Mouse (Mus musculus) heart, embryonic 12.5 days (tissue): ENCODE data around the gene Pfn1. TPM values are rescaled to one million over a fixed set of nuclear protein-coding genes. Genes with fewer than 3 reads are reported as not detected.
A peak's percentile ranks its signal among the peaks of the same experiment; 100 is the strongest.

Experiments
- ATAC-seq: fragments of 200-750 bp; cut with Nextera tagmentation; 2 replicates; pipeline ENCODE4 v1.8.0; 2017; ENCODE audit warnings: moderate TSS enrichment, moderate library complexity; ENCODE audit not compliant: insufficient number of reproducible peaks, low FRiP score
- H3K27ac ChIP-seq: fragments of 300-500 bp; sonication (generic); 2 replicates; pipeline ENCODE4 v1.5.1; 2016; ENCODE audit warnings: mild to moderate bottlenecking, moderate library complexity; ENCODE audit not compliant: poor library complexity, severe bottlenecking
- H3K27me3 ChIP-seq: fragments of 300-500 bp; sonication (generic); replicated peaks from 2 replicates; pipeline ENCODE4 v1.6.1; 2016; ENCODE audit warnings: mild to moderate bottlenecking, moderate library complexity
- H3K36me3 ChIP-seq: fragments of 300-500 bp; sonication (generic); 2 replicates; pipeline ENCODE4 v1.6.1; 2016; ENCODE audit warnings: mild to moderate bottlenecking, moderate library complexity
- H3K4me1 ChIP-seq: fragments of 300-500 bp; sonication (generic); replicated peaks from 2 replicates; pipeline ENCODE4 v1.6.1; 2016; ENCODE audit warnings: mild to moderate bottlenecking
- H3K4me2 ChIP-seq: fragments of 300-500 bp; sonication (generic); 2 replicates; pipeline ENCODE4 v1.6.1; 2016; ENCODE audit warnings: mild to moderate bottlenecking, moderate library complexity
- H3K4me3 ChIP-seq: fragments of 300-500 bp; sonication (generic); 2 replicates; pipeline ENCODE4 v1.5.1; 2016; ENCODE audit warnings: mild to moderate bottlenecking
- H3K9ac ChIP-seq: fragments of 300-500 bp; sonication (generic); 2 replicates; pipeline ENCODE4 v1.6.1; 2016; ENCODE audit warnings: mild to moderate bottlenecking, moderate library complexity
- H3K9me3 ChIP-seq: fragments of 300-500 bp; sonication (generic); replicated peaks from 2 replicates; pipeline ENCODE4 v1.6.1; 2016; ENCODE audit warnings: mild to moderate bottlenecking, moderate library complexity
- WGBS: fragments of 180-500 bp; shearing (Covaris S2); methylation state at CpG from one replicate; pipeline ENCODE4 v1.1.7; 2016; 5-methylcytosine and 5-hydroxymethylcytosine counted together
- polyA plus RNA-seq: library from polyadenylated mRNA; unstranded; fragments of >200 nt; fragmentation: Nextera tagmentation; extraction: Ambion mirVana; gene quantifications from 2 replicates; pipeline ENCODE4 v1.2.1, GENCODE M21; 2016

Pfn1 gene
- polyA plus RNA-seq, result 1,661 and 1,678 TPM in 2 replicates

GRCm38 (mm10) chr11:70654198-70654922, at the start of gene Pfn1:
Pfn1 (minus strand) TSS chr11:70654644.
- peaks cover 38% of the 10 kb centered on the region for H3K36me3 ChIP-seq

DNA sequence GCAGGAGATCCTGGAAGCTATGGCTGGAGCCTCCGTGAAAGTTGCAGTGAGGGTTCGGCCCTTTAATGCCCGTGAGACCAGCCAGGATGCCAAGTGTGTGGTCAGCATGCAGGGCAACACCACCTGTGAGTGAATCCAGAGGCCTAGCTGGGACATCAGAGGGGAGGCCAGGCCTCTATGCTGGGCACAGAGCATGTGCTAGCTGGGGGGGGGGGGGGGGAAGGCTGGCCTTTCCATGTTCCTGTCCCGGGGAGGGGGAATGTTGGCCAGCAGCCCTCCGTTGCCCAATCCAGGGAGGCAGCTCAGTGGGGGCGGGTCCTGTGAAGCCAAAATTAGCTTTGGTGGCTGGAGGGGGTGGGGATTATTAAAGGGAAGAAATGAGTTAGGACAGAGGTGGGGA, 48.3 kb upstream of the Pfn1 start:
- peak overlapping the region; percentile 95 for H3K27ac ChIP-seq
- no peaks in the 10 kb centered on the region for H3K27me3 ChIP-seq
- H3K9me3 ChIP-seq, result no peaks in the 10 kb centered on the region
- peaks cover 29% of the 10 kb centered on the region for H3K4me1 ChIP-seq
- H3K9ac ChIP-seq, result peak overlapping the region; percentile 54
- WGBS, result 46% methylated on average over 6 of the region's 6 CpGs
- no peak for ATAC-seq
- H3K36me3 ChIP-seq, result peaks cover 48% of the 10 kb centered on the region
- H3K4me3 ChIP-seq, result peak overlapping the region; percentile 84
- H3K4me2 ChIP-seq, result peak overlapping the region; percentile 89

More at GRCm38 (mm10) chr11:70654198-70654922, at the start of gene Pfn1:
- peaks cover 69% of the 10 kb centered on the region for H3K4me1 ChIP-seq
- WGBS, result under 1% methylated on average over 61 of the region's 61 CpGs
- H3K9ac ChIP-seq, result peak within 1 kb of the TSS; percentile 94
- peak within 1 kb of the TSS; percentile 96 for H3K27ac ChIP-seq
- H3K27me3 ChIP-seq, result no peaks in the 10 kb centered on the region
- H3K9me3 ChIP-seq, result no peaks in the 10 kb centered on the region
- H3K4me3 ChIP-seq, result peak within 1 kb of the TSS; percentile 78
- H3K4me2 ChIP-seq, result peak within 1 kb of the TSS; percentile 82
- ATAC-seq, result peak; percentile 51

GRCm38 (mm10) chr11:70701984-70702733, 47.7 kb upstream of the Pfn1 start:
- Histone ChIP-seq H3K9ac (peak overlapping the region; percentile 95), H3K4me2 (peak overlapping the region; percentile 89), H3K27me3 (no peaks in the 10 kb centered on the region), H3K27ac (peak overlapping the region; percentile 95), H3K4me1 (peaks cover 29% of the 10 kb centered on the region), H3K4me3 (peak overlapping the region; percentile 84), H3K9me3 (no peaks in the 10 kb centered on the region), H3K36me3 (peaks cover 41% of the 10 kb centered on the region)
- WGBS, result 61% methylated on average over 6 of the region's 6 CpGs
- ATAC-seq, result no peak

DNA sequence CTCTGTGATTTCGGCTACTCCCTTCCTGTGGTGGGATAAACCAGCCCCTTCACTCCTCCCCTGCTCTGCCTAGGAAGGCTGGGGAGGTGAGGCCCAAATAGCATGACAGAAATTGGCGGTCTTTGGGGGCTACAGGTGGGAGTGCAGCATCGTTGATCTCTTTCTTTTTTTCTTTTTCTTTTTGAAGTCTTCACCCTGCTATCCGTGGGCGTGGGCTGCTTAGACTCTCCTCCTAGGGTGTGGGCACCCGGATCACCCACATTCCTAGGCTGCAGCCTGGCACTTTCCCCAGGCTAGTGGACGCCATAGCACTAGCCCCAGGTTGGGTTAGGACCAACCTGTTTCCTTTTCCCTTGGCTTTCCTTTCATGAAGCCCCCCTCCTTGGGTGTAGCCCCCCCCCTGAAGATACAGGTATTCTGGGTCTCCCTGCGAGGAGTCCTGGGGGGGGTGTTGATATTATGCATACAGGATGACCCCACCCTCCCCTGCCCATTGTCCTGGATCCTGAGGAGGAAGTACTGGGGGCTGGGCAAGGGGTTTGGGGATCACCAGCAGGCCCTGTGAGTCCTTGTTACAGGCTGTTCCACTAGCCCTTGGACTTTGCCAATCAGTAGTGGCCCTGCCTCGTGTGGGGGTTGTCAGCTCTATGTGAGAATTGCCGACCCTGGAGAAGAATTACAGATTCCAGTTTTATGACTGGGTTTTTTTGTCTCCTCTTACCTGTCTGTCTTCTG, 46.9 kb upstream of the Pfn1 start:
- H3K27ac ChIP-seq, result peak overlapping the region; percentile 95
- H3K9me3 ChIP-seq, result no peaks in the 10 kb centered on the region
- H3K9ac ChIP-seq, result peak overlapping the region; percentile 95
- peaks cover 34% of the 10 kb centered on the region for H3K36me3 ChIP-seq
- no peaks in the 10 kb centered on the region for H3K27me3 ChIP-seq
- ATAC-seq, result no peak
- peak overlapping the region; percentile 84 for H3K4me3 ChIP-seq
- WGBS, result 12% methylated on average over 10 of the region's 10 CpGs
- peak overlapping the region; percentile 89 for H3K4me2 ChIP-seq
- peaks cover 29% of the 10 kb centered on the region for H3K4me1 ChIP-seq

DNA sequence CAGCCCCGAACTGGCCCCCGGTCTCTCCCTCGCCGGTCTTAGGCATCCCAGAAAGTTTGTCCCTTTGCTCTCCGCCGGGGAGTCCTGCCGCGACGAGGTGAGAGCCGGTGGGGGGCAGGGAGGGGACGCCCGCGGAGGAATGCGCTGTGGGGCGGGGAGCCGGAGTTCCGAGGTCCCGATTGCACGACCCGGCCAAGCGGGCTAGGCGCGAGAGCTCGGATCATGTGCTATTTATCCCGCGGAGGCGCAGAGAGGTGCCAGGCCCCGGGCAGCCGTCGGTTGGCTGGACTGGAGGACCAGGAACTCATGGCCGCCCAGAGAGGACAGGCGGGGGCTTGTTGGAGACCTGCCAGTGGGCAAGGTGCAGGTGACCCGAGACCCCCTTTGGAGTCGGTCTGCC, 46.2 kb upstream of the Pfn1 start:
- Histone ChIP-seq H3K9me3 (no peaks in the 10 kb centered on the region), H3K9ac (peak overlapping the region; percentile 95), H3K4me3 (peak overlapping the region; percentile 84), H3K27me3 (no peaks in the 10 kb centered on the region), H3K4me2 (peak overlapping the region; percentile 89), H3K27ac (peak overlapping the region; percentile 95), H3K4me1 (peaks cover 29% of the 10 kb centered on the region), H3K36me3 (peaks cover 26% of the 10 kb centered on the region)
- WGBS, result 0% methylated on average over 34 of the region's 34 CpGs
- ATAC-seq, result peak; percentile 47

GRCm38 (mm10) chr11:70699722-70700556, 45.5 kb upstream of the Pfn1 start, which contains the start of the genes Inca1 and Kif1c:
Inca1 (minus strand) TSS chr11:70700155.
Kif1c (plus strand) TSS chr11:70700548.
- peaks cover 29% of the 10 kb centered on the region for H3K4me1 ChIP-seq
- H3K4me2 ChIP-seq, result peak within 1 kb of the TSS; percentile 89
- H3K27ac ChIP-seq, result peak within 1 kb of the TSS; percentile 95
- peak within 1 kb of the TSS; percentile 84 for H3K4me3 ChIP-seq
- WGBS, result 2% methylated on average over 64 of the region's 69 CpGs
- peak; percentile 94 for ATAC-seq
- peak within 1 kb of the TSS; percentile 95 for H3K9ac ChIP-seq
- H3K36me3 ChIP-seq, result peaks cover 19% of the 10 kb centered on the region
- no peaks in the 10 kb centered on the region for H3K9me3 ChIP-seq
- H3K27me3 ChIP-seq, result no peaks in the 10 kb centered on the region

DNA sequence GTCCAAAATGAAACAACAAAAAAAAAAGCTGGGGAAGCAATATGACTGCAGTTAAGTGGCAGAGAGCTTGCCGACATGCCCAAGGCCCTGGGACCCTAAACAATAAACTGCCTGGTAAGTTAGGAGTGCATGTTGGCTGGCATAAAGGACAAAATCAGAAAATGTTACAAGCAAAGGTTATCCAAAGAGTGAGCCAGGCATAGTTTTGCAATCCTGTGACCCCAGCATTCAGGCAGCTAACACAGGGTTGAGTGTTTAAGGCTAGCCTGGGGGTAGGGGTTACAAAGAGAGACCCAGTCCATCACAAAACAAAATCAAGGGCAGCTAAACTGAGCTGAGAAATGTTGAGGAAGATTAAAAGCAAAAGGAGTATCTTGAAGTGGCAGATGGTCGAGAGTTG, 44.6 kb upstream of the Pfn1 start:
- no peak for ATAC-seq
- peak overlapping the region; percentile 95 for H3K9ac ChIP-seq

DNA sequence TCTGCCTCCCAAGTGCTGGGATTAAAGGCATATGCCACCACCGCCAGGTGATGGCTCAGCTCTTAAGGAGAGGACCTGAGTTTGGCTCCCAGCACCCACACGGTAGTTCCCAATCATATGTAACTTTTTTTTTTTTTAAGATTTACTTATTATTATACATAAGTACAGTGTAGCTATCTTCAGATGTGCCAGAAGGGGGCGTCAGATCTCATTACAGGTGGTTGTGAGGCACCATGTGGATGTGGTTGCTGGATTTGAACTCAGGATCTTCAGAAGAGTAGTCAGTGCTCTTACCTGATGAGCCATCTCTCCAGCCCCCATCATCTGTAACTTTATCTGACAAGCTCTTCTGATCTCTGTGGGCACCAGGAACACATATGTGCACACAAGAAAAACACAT, 42.9 kb upstream of the Pfn1 start:
- no peak for ATAC-seq
- no peaks in the 10 kb centered on the region for H3K36me3 ChIP-seq

More for the DNA sequence above, 44.6 kb upstream of the Pfn1 start:
- Histone ChIP-seq H3K4me3 (0 out of 2 replicates have a peak overlapping the region, but pooled peaks have one; percentile 84), H3K4me1 (peaks cover 29% of the 10 kb centered on the region), H3K27ac (no peak overlapping the region), H3K9me3 (no peaks in the 10 kb centered on the region), H3K36me3 (peaks cover 10% of the 10 kb centered on the region), H3K4me2 (no peak overlapping the region), H3K27me3 (no peaks in the 10 kb centered on the region)
- 78% methylated on average over 2 of the region's 2 CpGs for WGBS

GRCm38 (mm10) chr11:70693504-70693903, 39.1 kb upstream of the Pfn1 start:
- no peak overlapping the region for H3K9ac ChIP-seq
- H3K4me1 ChIP-seq, result peaks cover 12% of the 10 kb centered on the region
- no peaks in the 10 kb centered on the region for H3K27me3 ChIP-seq
- H3K4me3 ChIP-seq, result no peak overlapping the region
- WGBS, result 54% methylated on average over 3 of the region's 3 CpGs
- no peak overlapping the region for H3K27ac ChIP-seq
- H3K9me3 ChIP-seq, result no peaks in the 10 kb centered on the region
- H3K4me2 ChIP-seq, result no peak overlapping the region
- ATAC-seq, result no peak
- H3K36me3 ChIP-seq, result no peaks in the 10 kb centered on the region

More for the DNA sequence above, 42.9 kb upstream of the Pfn1 start:
- H3K4me3 ChIP-seq, result no peak overlapping the region
- H3K9me3 ChIP-seq, result no peaks in the 10 kb centered on the region
- no peak overlapping the region for H3K27ac ChIP-seq
- no peak overlapping the region for H3K9ac ChIP-seq
- WGBS, result 66% methylated on average over 3 of the region's 3 CpGs
- no peaks in the 10 kb centered on the region for H3K27me3 ChIP-seq
- H3K4me2 ChIP-seq, result no peak overlapping the region
- H3K4me1 ChIP-seq, result peaks cover 16% of the 10 kb centered on the region

- Histone ChIP-seq H3K36me3 (peaks cover 12% of the 10 kb centered on the region), H3K4me2 (no peak overlapping the region), H3K9me3 (no peaks in the 10 kb centered on the region), H3K4me3 (no peak overlapping the region), H3K4me1 (peaks cover 25% of the 10 kb centered on the region), H3K27ac (no peak overlapping the region), H3K9ac (no peak overlapping the region), H3K27me3 (no peaks in the 10 kb centered on the region)
- 34% methylated on average over 4 of the region's 4 CpGs for WGBS
- ATAC-seq, result no peak
Observed at GRCm38 (mm10) chr11:70689578-70689977, 35.1 kb upstream of the Pfn1 start.
